Mouse (Mus musculus) G1E (cell line): ENCODE measurements around the gene Mllt3. TPM values are rescaled to one million over a fixed set of nuclear protein-coding genes. Genes with fewer than 3 reads are reported as not detected.

Experiments used
- ATAC-seq: 2 replicates; pipeline ENCODE4 v1.8.0; 2016; ENCODE audit warnings: mild to moderate bottlenecking; ENCODE audit not compliant: insufficient number of reproducible peaks, poor library complexity, low FRiP score, severe bottlenecking; ENCODE audit errors: extremely low read depth
- DNase-seq: peaks from one replicate; pipeline ENCODE4 v3.0.0; 2012; ENCODE audit warnings: low spot score
- H3K27me3 ChIP-seq: 2 replicates; pipeline ENCODE4 v1.6.1; 2012; ENCODE audit warnings: mild to moderate bottlenecking, low read length, inconsistent platforms; ENCODE audit not compliant: insufficient read depth
- H3K36me3 ChIP-seq: replicated peaks from 2 replicates; pipeline ENCODE3; 2012; ENCODE audit warnings: mild to moderate bottlenecking, inconsistent platforms
- H3K4me1 ChIP-seq: 2 replicates; pipeline ENCODE4 v1.6.1; 2012; ENCODE audit warnings: low read depth, low read length, inconsistent platforms, mixed read lengths; ENCODE audit not compliant: insufficient read depth
- H3K4me3 ChIP-seq: 2 replicates; pipeline ENCODE4 v1.5.1; 2012; ENCODE audit warnings: low read depth, mild to moderate bottlenecking, inconsistent platforms, low read length, moderate library complexity, mixed read lengths
- H3K9me3 ChIP-seq: replicated peaks from 2 replicates; pipeline ENCODE4 v1.6.1; 2012; ENCODE audit warnings: inconsistent platforms
- CTCF ChIP-seq: IDR thresholded peaks from 2 replicates; pipeline ENCODE4 v1.5.1; 2012; ENCODE audit warnings: low read depth, low read length, inconsistent platforms, mixed read lengths
- GATA1 ChIP-seq: IDR thresholded peaks from 2 replicates; pipeline ENCODE4 v1.6.1; 2012; ENCODE audit warnings: borderline replicate concordance, low read length, inconsistent platforms, mixed read lengths
- GATA2 ChIP-seq: IDR thresholded peaks from 2 replicates; pipeline ENCODE4 v1.6.1; 2012; ENCODE audit warnings: low read depth, low read length, inconsistent platforms, borderline replicate concordance
- POLR2AphosphoS5 ChIP-seq: IDR thresholded peaks from 2 replicates; pipeline ENCODE4 v1.6.1; 2012; ENCODE audit warnings: low read depth, low read length, inconsistent platforms; ENCODE audit not compliant: insufficient replicate concordance
- TAL1 ChIP-seq: conservative IDR thresholded peaks from 2 replicates; pipeline ENCODE4 v1.6.1; 2012; ENCODE audit warnings: low read depth, low read length, inconsistent platforms, mixed read lengths
- polyA plus RNA-seq: library from polyadenylated mRNA; stranded (reverse); fragments of >175 nt; gene quantifications from 2 replicates; pipeline ENCODE4 v1.2.3, GENCODE M21; 2012
- total RNA-seq, 2 experiments: library from RNA; stranded (forward) in 1 of 2; stranded (reverse) in 1 of 2; fragments of 200-1000 nt in 1 of 2; fragments of >200 nt in 1 of 2; fragmentation: Nextera tagmentation in 1 of 2; gene quantifications; 2 replicates each; pipeline ENCODE4 v1.2.3; 2014 to 2017

The Mllt3 gene
- total and polyA plus RNA-seq, 3 experiments = 10.6 to 123 (median 97.8) TPM

- Histone ChIP-seq H3K36me3 (peaks cover 34% of the 10 kb centered on the region), H3K27me3 (no peaks in the 10 kb centered on the region), H3K4me1 (peaks cover 28% of the 10 kb centered on the region), H3K9me3 (no peaks in the 10 kb centered on the region), H3K4me3 (no peak overlapping the region)
- TF ChIP-seq GATA1 (no peak), POLR2AphosphoS5 (no peak), CTCF (no peak)
- ATAC-seq (no peak), DNase-seq (no peak)
Observed at GRCm38 (mm10) chr4:87835191-87835590, 198.0 kb downstream of the Mllt3 start.

- Histone ChIP-seq H3K4me3 (no peak overlapping the region), H3K27me3 (no peaks in the 10 kb centered on the region), H3K9me3 (no peaks in the 10 kb centered on the region), H3K4me1 (peaks cover 36% of the 10 kb centered on the region), H3K36me3 (peaks cover 31% of the 10 kb centered on the region)
- TF ChIP-seq GATA1 (no peak), CTCF (no peak), POLR2AphosphoS5 (no peak), TAL1 (no peak), GATA2 (no peak)
- DNase-seq (no peak), ATAC-seq (no peak)
Observed at GRCm38 (mm10) chr4:87834310-87834709, 198.9 kb downstream of the Mllt3 start.

GRCm38 (mm10) chr4:87830794-87831306 is 202.3 kb downstream of the Mllt3 start:
- H3K27me3 ChIP-seq = no peaks in the 10 kb centered on the region
- ATAC-seq = no peak
- no peaks in the 10 kb centered on the region for H3K9me3 ChIP-seq
- H3K4me1 ChIP-seq = peaks cover 31% of the 10 kb centered on the region
- peaks cover 30% of the 10 kb centered on the region for H3K36me3 ChIP-seq
- DNase-seq = no peak
- TF ChIP-seq POLR2AphosphoS5 (no peak), TAL1 (no peak), GATA2 (no peak), CTCF (no peak), GATA1 (no peak)
- H3K4me3 ChIP-seq = no peak overlapping the region

GRCm38 (mm10) chr4:87829426-87830063 is 203.6 kb downstream of the Mllt3 start:
- peaks cover 28% of the 10 kb centered on the region for H3K36me3 ChIP-seq
- DNase-seq = no peak
- ATAC-seq = 0 out of 2 replicates have a peak, but pooled peaks have one; percentile 15
- peaks cover 29% of the 10 kb centered on the region for H3K4me1 ChIP-seq
- no peak for TF ChIP-seq GATA2
- TF ChIP-seq GATA1 = no peak
- TF ChIP-seq TAL1 = no peak
- TF ChIP-seq CTCF = no peak
- TF ChIP-seq POLR2AphosphoS5 = no peak
- no peaks in the 10 kb centered on the region for H3K27me3 ChIP-seq
- H3K9me3 ChIP-seq = no peaks in the 10 kb centered on the region
- no peak overlapping the region for H3K4me3 ChIP-seq

GRCm38 (mm10) chr4:87826336-87826735 is 206.8 kb downstream of the Mllt3 start:
- Histone ChIP-seq H3K9me3 (no peaks in the 10 kb centered on the region), H3K4me1 (peaks cover 32% of the 10 kb centered on the region), H3K27me3 (no peaks in the 10 kb centered on the region), H3K36me3 (peaks cover 15% of the 10 kb centered on the region), H3K4me3 (no peak overlapping the region)
- DNase-seq (no peak), ATAC-seq (no peak)
- no peak for TF ChIP-seq GATA1
- no peak for TF ChIP-seq GATA2
- no peak for TF ChIP-seq CTCF
- TF ChIP-seq TAL1 = no peak
- TF ChIP-seq POLR2AphosphoS5 = no peak

- ATAC-seq = no peak
- Histone ChIP-seq H3K9me3 (no peaks in the 10 kb centered on the region), H3K36me3 (peaks cover 12% of the 10 kb centered on the region), H3K27me3 (no peaks in the 10 kb centered on the region), H3K4me3 (no peak overlapping the region), H3K4me1 (peaks cover 8% of the 10 kb centered on the region)
- DNase-seq = no peak
- TF ChIP-seq TAL1 (no peak), GATA1 (no peak), CTCF (no peak)
Observed at GRCm38 (mm10) chr4:87823623-87824022, 209.5 kb downstream of the Mllt3 start.
